Mouse (Mus musculus): ENCODE measurements around the gene Prkar2a. TPM values are rescaled to one million over a fixed set of nuclear protein-coding genes. Genes with fewer than 3 reads are reported as not detected.

Gene Prkar2a
- polyA plus RNA-seq, 1 experiment from 2014 or later = 57.3 TPM

DNA sequence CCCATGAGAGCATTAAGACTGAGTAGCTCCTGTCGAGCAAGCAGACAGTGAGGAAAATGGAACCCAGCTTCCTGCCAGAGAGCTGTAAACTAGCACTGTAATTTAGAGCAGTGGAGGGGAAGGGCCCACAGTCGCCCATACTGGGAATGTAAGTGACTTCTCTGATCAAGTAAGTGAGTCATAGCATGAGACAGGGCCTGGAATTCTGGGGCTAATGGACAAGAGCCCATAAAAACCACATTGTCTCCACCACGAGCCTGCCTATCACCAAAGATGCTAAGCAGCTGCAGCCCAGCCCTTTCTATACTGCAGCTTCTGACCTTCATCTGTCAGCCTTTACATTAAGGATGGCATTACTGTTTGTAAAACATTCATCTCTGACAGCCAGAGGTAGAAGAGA is 50.1 kb downstream of the Prkar2a start:
- no peak overlapping the region for H3K27ac ChIP-seq (ENCODE audit: low read length)
- no peaks in the 10 kb centered on the region for H3K9me3 ChIP-seq (replicated peaks; ENCODE audit: control insufficient read depth, low read length, poor library complexity, severe bottlenecking)
- H3K27me3 ChIP-seq (ENCODE audit: control insufficient read depth, insufficient read depth, low read depth, low read length) = no peaks in the 10 kb centered on the region
- no peak overlapping the region for H3K4me3 ChIP-seq (ENCODE audit: low read depth, low read length)
- WGBS = 59% methylated on average over 3 of the region's 3 CpGs
- no peaks in the 10 kb centered on the region for H3K4me1 ChIP-seq (ENCODE audit: control insufficient read depth, insufficient read depth, low read length)
- ATAC-seq = no peak
- peaks cover 29% of the 10 kb centered on the region for H3K36me3 ChIP-seq (ENCODE audit: control insufficient read depth, insufficient read depth, low read length)
- no peak overlapping the region for H3K9ac ChIP-seq (ENCODE audit: low read depth, low read length)
- H3K4me2 ChIP-seq (ENCODE audit: low read length) = no peak overlapping the region

- H3K4me3 ChIP-seq (ENCODE audit: low read depth, low read length) = no peak overlapping the region
- no peaks in the 10 kb centered on the region for H3K4me1 ChIP-seq (ENCODE audit: control insufficient read depth, insufficient read depth, low read length)
- 100% methylated on average over 1 of the region's 1 CpGs for WGBS
- H3K4me2 ChIP-seq (ENCODE audit: low read length) = no peak overlapping the region
- H3K27ac ChIP-seq (ENCODE audit: low read length) = no peak overlapping the region
- no peak for ATAC-seq
- H3K9ac ChIP-seq (ENCODE audit: low read depth, low read length) = no peak overlapping the region
- H3K9me3 ChIP-seq (replicated peaks; ENCODE audit: control insufficient read depth, low read length, poor library complexity, severe bottlenecking) = no peaks in the 10 kb centered on the region
- peaks cover 28% of the 10 kb centered on the region for H3K36me3 ChIP-seq (ENCODE audit: control insufficient read depth, insufficient read depth, low read length)
- H3K27me3 ChIP-seq (ENCODE audit: control insufficient read depth, insufficient read depth, low read depth, low read length) = no peaks in the 10 kb centered on the region
Measured at GRCm38 (mm10) chr9:108740062-108740461, 50.9 kb downstream of the Prkar2a start.

DNA sequence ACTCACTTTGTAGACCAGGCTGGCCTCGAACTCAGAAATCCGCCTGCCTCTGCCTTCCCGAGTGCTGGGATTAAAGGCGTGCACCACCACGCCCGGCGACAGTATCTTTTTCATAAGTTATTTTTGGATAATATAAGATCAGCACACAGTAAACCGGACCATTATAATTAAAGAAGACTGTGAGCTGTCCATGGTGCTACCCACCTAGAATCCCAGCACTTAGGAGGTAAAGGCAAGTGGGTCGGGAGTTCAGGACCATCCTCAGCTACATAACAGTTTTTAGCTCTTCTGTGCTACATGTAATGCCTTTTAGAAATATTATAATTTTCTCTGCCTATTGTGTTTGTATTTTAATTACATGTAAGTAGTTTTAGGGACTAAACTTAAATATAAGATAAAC is 52.9 kb downstream of the Prkar2a start:
- Histone ChIP-seq H3K4me1 (ENCODE audit: control insufficient read depth, insufficient read depth, low read length) (no peaks in the 10 kb centered on the region), H3K27ac (ENCODE audit: low read length) (no peak overlapping the region), H3K9ac (ENCODE audit: low read depth, low read length) (no peak overlapping the region), H3K4me3 (ENCODE audit: low read depth, low read length) (no peak overlapping the region), H3K27me3 (ENCODE audit: control insufficient read depth, insufficient read depth, low read depth, low read length) (no peaks in the 10 kb centered on the region), H3K9me3 (replicated peaks; ENCODE audit: control insufficient read depth, low read length, poor library complexity, severe bottlenecking) (no peaks in the 10 kb centered on the region), H3K4me2 (ENCODE audit: low read length) (no peak overlapping the region), H3K36me3 (ENCODE audit: control insufficient read depth, insufficient read depth, low read length) (peaks cover 37% of the 10 kb centered on the region)
- WGBS = 90% methylated on average over 9 of the region's 9 CpGs
- ATAC-seq = no peak

DNA sequence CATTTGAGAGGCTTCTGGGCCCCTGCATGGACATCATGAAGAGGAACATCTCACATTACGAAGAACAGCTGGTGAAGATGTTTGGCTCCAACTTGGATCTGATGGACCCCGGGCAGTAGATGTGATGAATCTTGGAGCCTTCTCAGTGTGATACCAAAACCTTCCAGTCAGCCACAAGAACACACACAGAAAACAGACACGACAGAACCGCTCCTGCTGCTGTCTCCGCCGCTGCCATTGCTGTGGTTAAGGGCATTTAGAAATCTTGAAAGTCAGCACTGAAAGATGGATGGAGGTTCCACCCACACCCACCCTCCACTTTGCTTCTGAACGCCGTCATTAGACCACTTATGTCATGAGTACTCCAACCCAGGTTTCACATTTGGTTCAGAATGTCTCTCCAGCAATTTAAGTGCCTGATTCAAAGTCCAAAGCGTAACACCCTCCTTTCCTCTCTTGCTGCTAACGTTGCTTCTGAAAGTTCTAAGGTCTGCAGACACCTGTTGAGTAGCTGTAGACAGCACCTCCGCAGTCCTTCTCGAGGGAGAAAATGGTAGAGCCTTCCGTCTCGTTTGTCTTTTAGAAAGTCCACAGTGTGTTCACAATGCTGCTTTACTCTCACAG is 57.9 kb downstream of the Prkar2a start:
- Histone ChIP-seq H3K27ac (ENCODE audit: low read length) (no peak overlapping the region), H3K36me3 (ENCODE audit: control insufficient read depth, insufficient read depth, low read length) (peaks cover 41% of the 10 kb centered on the region), H3K4me1 (ENCODE audit: control insufficient read depth, insufficient read depth, low read length) (no peaks in the 10 kb centered on the region), H3K4me3 (ENCODE audit: low read depth, low read length) (no peak overlapping the region), H3K9me3 (replicated peaks; ENCODE audit: control insufficient read depth, low read length, poor library complexity, severe bottlenecking) (no peaks in the 10 kb centered on the region), H3K4me2 (ENCODE audit: low read length) (no peak overlapping the region), H3K9ac (ENCODE audit: low read depth, low read length) (no peak overlapping the region), H3K27me3 (ENCODE audit: control insufficient read depth, insufficient read depth, low read depth, low read length) (no peaks in the 10 kb centered on the region)
- no peak for ATAC-seq
- WGBS = 93% methylated on average over 14 of the region's 14 CpGs

GRCm38 (mm10) chr9:108747694-108748093 is 58.6 kb downstream of the Prkar2a start:
- Histone ChIP-seq H3K9me3 (replicated peaks; ENCODE audit: control insufficient read depth, low read length, poor library complexity, severe bottlenecking) (no peaks in the 10 kb centered on the region), H3K4me1 (ENCODE audit: control insufficient read depth, insufficient read depth, low read length) (no peaks in the 10 kb centered on the region), H3K4me3 (ENCODE audit: low read depth, low read length) (no peak overlapping the region), H3K27me3 (ENCODE audit: control insufficient read depth, insufficient read depth, low read depth, low read length) (no peaks in the 10 kb centered on the region), H3K4me2 (ENCODE audit: low read length) (no peak overlapping the region), H3K9ac (ENCODE audit: low read depth, low read length) (no peak overlapping the region), H3K36me3 (ENCODE audit: control insufficient read depth, insufficient read depth, low read length) (peaks cover 39% of the 10 kb centered on the region), H3K27ac (ENCODE audit: low read length) (no peak overlapping the region)
- ATAC-seq = no peak
- WGBS = 78% methylated on average over 3 of the region's 3 CpGs

GRCm38 (mm10) chr9:108748600-108749183 is 59.6 kb downstream of the Prkar2a start:
- H3K4me1 ChIP-seq (ENCODE audit: control insufficient read depth, insufficient read depth, low read length) = no peaks in the 10 kb centered on the region
- H3K4me2 ChIP-seq (ENCODE audit: low read length) = no peak overlapping the region
- H3K27me3 ChIP-seq (ENCODE audit: control insufficient read depth, insufficient read depth, low read depth, low read length) = no peaks in the 10 kb centered on the region
- 77% methylated on average over 11 of the region's 11 CpGs for WGBS
- peaks cover 33% of the 10 kb centered on the region for H3K36me3 ChIP-seq (ENCODE audit: control insufficient read depth, insufficient read depth, low read length)
- 0 out of 2 replicates have a peak overlapping the region, but pooled peaks have one; percentile 27 for H3K9ac ChIP-seq (ENCODE audit: low read depth, low read length)
- H3K9me3 ChIP-seq (replicated peaks; ENCODE audit: control insufficient read depth, low read length, poor library complexity, severe bottlenecking) = no peaks in the 10 kb centered on the region
- no peak overlapping the region for H3K27ac ChIP-seq (ENCODE audit: low read length)
- ATAC-seq = no peak
- H3K4me3 ChIP-seq (ENCODE audit: low read depth, low read length) = no peak overlapping the region

GRCm38 (mm10) chr9:108750616-108751015 is 61.5 kb downstream of the Prkar2a start:
- Histone ChIP-seq H3K4me1 (ENCODE audit: control insufficient read depth, insufficient read depth, low read length) (no peaks in the 10 kb centered on the region), H3K27me3 (ENCODE audit: control insufficient read depth, insufficient read depth, low read depth, low read length) (no peaks in the 10 kb centered on the region), H3K9ac (ENCODE audit: low read depth, low read length) (no peak overlapping the region), H3K4me3 (ENCODE audit: low read depth, low read length) (no peak overlapping the region), H3K36me3 (ENCODE audit: control insufficient read depth, insufficient read depth, low read length) (peaks cover 18% of the 10 kb centered on the region), H3K27ac (ENCODE audit: low read length) (no peak overlapping the region), H3K9me3 (replicated peaks; ENCODE audit: control insufficient read depth, low read length, poor library complexity, severe bottlenecking) (no peaks in the 10 kb centered on the region), H3K4me2 (ENCODE audit: low read length) (no peak overlapping the region)
- ATAC-seq = no peak
- 85% methylated on average over 11 of the region's 11 CpGs for WGBS

- no peaks in the 10 kb centered on the region for H3K27me3 ChIP-seq (ENCODE audit: control insufficient read depth, insufficient read depth, low read depth, low read length)
- H3K4me3 ChIP-seq (ENCODE audit: low read depth, low read length) = no peak overlapping the region
- H3K9me3 ChIP-seq (replicated peaks; ENCODE audit: control insufficient read depth, low read length, poor library complexity, severe bottlenecking) = no peaks in the 10 kb centered on the region
- H3K9ac ChIP-seq (ENCODE audit: low read depth, low read length) = no peak overlapping the region
- peaks cover 8% of the 10 kb centered on the region; the same call in 1 of the 2 replicates for H3K36me3 ChIP-seq (ENCODE audit: control insufficient read depth, insufficient read depth, low read length)
- no peak for ATAC-seq
- H3K4me2 ChIP-seq (ENCODE audit: low read length) = no peak overlapping the region
- no peak overlapping the region for H3K27ac ChIP-seq (ENCODE audit: low read length)
- H3K4me1 ChIP-seq (ENCODE audit: control insufficient read depth, insufficient read depth, low read length) = no peaks in the 10 kb centered on the region
- WGBS = 83% methylated on average over 10 of the region's 11 CpGs
Measured at GRCm38 (mm10) chr9:108752142-108752920, 63.2 kb downstream of the Prkar2a start.

GRCm38 (mm10) chr9:108753326-108753725 is 64.2 kb downstream of the Prkar2a start:
- Histone ChIP-seq H3K27ac (ENCODE audit: low read length) (no peak overlapping the region), H3K36me3 (ENCODE audit: control insufficient read depth, insufficient read depth, low read length) (0 out of 2 replicates have a peak, but pooled peaks cover 2% of the 10 kb centered on the region), H3K4me1 (ENCODE audit: control insufficient read depth, insufficient read depth, low read length) (no peaks in the 10 kb centered on the region), H3K4me2 (ENCODE audit: low read length) (no peak overlapping the region), H3K27me3 (ENCODE audit: control insufficient read depth, insufficient read depth, low read depth, low read length) (no peaks in the 10 kb centered on the region), H3K9me3 (replicated peaks; ENCODE audit: control insufficient read depth, low read length, poor library complexity, severe bottlenecking) (no peaks in the 10 kb centered on the region), H3K4me3 (ENCODE audit: low read depth, low read length) (no peak overlapping the region), H3K9ac (ENCODE audit: low read depth, low read length) (no peak overlapping the region)
- no peak for ATAC-seq
- 64% methylated on average over 9 of the region's 9 CpGs for WGBS
